Mouse (Mus musculus) limb, embryonic 11.5 days (tissue): ENCODE data around the gene Nans. TPM values are rescaled to one million over a fixed set of nuclear protein-coding genes. Genes with fewer than 3 reads are reported as not detected.
A peak's percentile ranks its signal among the peaks of the same experiment; 100 is the strongest.

ENCODE experiments used
- ATAC-seq: fragments of 200-750 bp; cut with Nextera tagmentation; 2 replicates; pipeline ENCODE4 v1.8.0; 2017; ENCODE audit warnings: low read depth; ENCODE audit not compliant: insufficient number of reproducible peaks, low FRiP score, low TSS enrichment
- DNase-seq: peaks from one replicate; pipeline ENCODE4 v3.0.0-alpha.2; 2015; ENCODE audit warnings: low spot score
- H3K27ac ChIP-seq: fragments of 300-500 bp; sonication (generic); replicated peaks from 2 replicates; pipeline ENCODE4 v1.5.1; 2014; ENCODE audit warnings: low read depth, mild to moderate bottlenecking, low read length
- H3K27me3 ChIP-seq: fragments of 300-500 bp; sonication (generic); 2 replicates; pipeline ENCODE4 v1.6.1; 2014; ENCODE audit warnings: mild to moderate bottlenecking, low read length, mixed read lengths; ENCODE audit not compliant: control insufficient read depth, insufficient read depth
- H3K36me3 ChIP-seq: fragments of 300-500 bp; sonication (generic); 2 replicates; pipeline ENCODE4 v1.6.1; 2014; ENCODE audit warnings: mild to moderate bottlenecking, low read length, moderate library complexity, mixed read lengths; ENCODE audit not compliant: control insufficient read depth, insufficient read depth
- H3K4me1 ChIP-seq: fragments of 300-500 bp; sonication (generic); 2 replicates; pipeline ENCODE4 v1.6.1; 2014; ENCODE audit warnings: low read length, mixed read lengths; ENCODE audit not compliant: control insufficient read depth, insufficient read depth
- H3K4me2 ChIP-seq: fragments of 300-500 bp; sonication (generic); 2 replicates; pipeline ENCODE4 v1.6.1; 2014; ENCODE audit warnings: low read depth, mild to moderate bottlenecking, moderate library complexity; ENCODE audit not compliant: severe bottlenecking
- H3K4me3 ChIP-seq: fragments of 300-500 bp; sonication (generic); 2 replicates; pipeline ENCODE4 v1.5.1; 2014; ENCODE audit warnings: low read depth, low read length
- H3K9ac ChIP-seq: fragments of 300-500 bp; sonication (generic); 2 replicates; pipeline ENCODE4 v1.6.1; 2014; ENCODE audit warnings: mild to moderate bottlenecking, low read length
- H3K9me3 ChIP-seq: fragments of 300-500 bp; sonication (generic); 2 replicates; pipeline ENCODE4 v1.6.1; 2016; ENCODE audit warnings: low read length; ENCODE audit not compliant: control insufficient read depth
- WGBS: fragments of 180-500 bp; shearing (Covaris S2); extraction: QIAGEN DNeasy Blood & Tissue Kit; methylation state at CpG from one replicate; pipeline ENCODE4 v1.1.7; 2014; 5-methylcytosine and 5-hydroxymethylcytosine counted together
- polyA plus RNA-seq: library from polyadenylated mRNA; unstranded; fragments of >200 nt; fragmentation: Nextera tagmentation; extraction: Ambion mirVana; gene quantifications from 2 replicates; pipeline ENCODE4 v1.2.1, GENCODE M21; 2014

The Nans gene
- polyA plus RNA-seq, 1 experiment from 2014 or later: 98.0 TPM

DNA sequence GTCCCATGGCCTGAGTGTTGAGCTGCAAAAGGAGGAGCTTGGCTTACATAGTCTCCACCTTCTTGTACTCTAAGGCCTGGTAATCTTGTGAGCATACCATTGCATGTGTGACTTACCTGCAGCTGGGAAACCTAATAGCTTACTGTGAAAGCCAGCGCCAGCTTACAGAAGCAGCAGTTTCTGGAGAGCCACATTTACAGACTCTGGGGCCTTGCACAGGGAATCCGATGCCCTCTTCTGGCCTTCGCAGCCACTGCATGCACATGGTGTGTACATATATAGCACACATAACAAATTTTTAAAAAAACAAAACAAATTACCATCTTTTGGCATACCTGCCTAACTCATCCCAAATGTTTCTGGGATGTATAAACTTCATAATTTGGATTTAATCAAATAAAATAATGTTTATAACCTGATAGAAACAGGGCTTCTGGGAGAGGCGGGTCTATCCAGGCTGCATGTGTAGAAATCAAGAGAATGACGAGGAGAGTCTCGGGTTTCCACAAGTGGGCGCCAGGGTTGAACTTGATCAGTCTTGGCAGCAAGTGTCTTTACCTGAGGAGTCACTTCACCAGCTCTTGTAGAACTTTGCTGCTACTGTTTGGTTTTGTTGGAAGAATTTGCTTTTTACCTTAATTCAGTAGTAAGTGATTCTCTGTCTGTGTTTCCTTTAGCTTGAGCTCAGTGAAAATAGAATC lies 25.8 kb upstream of the Nans start:
- Histone ChIP-seq H3K9ac (no peak overlapping the region), H3K27me3 (no peaks in the 10 kb centered on the region), H3K36me3 (peaks cover 43% of the 10 kb centered on the region), H3K4me3 (no peak overlapping the region), H3K9me3 (no peaks in the 10 kb centered on the region), H3K4me2 (no peak overlapping the region), H3K4me1 (no peaks in the 10 kb centered on the region), H3K27ac (no peak overlapping the region)
- DNase-seq (peak; percentile 64), ATAC-seq (no peak)
- 88% methylated on average over 7 of the region's 7 CpGs for WGBS

DNA sequence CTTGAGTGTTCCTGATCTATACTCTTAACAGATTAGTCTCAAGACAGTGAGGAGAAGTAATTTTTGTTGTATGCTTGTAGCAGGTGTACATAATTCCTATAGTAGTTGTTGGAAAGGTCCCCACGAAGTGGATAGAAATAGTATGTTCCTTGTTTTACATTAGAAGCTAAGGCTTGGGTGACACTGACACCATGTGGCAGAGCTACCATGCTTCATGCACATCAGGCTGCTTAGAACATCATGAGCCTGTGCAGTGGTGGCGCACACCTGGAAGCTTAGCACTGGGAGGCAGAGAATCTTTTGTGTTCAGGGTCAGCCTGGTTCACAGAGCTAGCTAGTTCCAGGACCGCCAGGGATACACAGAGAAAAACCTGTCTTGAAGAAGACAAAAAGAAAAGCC lies 23.3 kb upstream of the Nans start:
- Histone ChIP-seq H3K4me3 (no peak overlapping the region), H3K36me3 (peaks cover 54% of the 10 kb centered on the region), H3K4me2 (no peak overlapping the region), H3K4me1 (no peaks in the 10 kb centered on the region), H3K27me3 (no peaks in the 10 kb centered on the region), H3K9ac (no peak overlapping the region), H3K9me3 (no peaks in the 10 kb centered on the region), H3K27ac (no peak overlapping the region)
- ATAC-seq: no peak
- WGBS: 96% methylated on average over 3 of the region's 3 CpGs
- no peak for DNase-seq

GRCm38 (mm10) chr4:46475101-46475500 lies 13.9 kb upstream of the Nans start:
- H3K27ac ChIP-seq: no peak overlapping the region
- no peak overlapping the region for H3K9ac ChIP-seq
- DNase-seq: no peak
- no peaks in the 10 kb centered on the region for H3K9me3 ChIP-seq
- no peak for ATAC-seq
- H3K4me2 ChIP-seq: no peak overlapping the region
- no peaks in the 10 kb centered on the region for H3K27me3 ChIP-seq
- WGBS: 95% methylated on average over 5 of the region's 5 CpGs
- H3K4me1 ChIP-seq: no peaks in the 10 kb centered on the region
- peaks cover 44% of the 10 kb centered on the region for H3K36me3 ChIP-seq
- no peak overlapping the region for H3K4me3 ChIP-seq

- WGBS: 95% methylated on average over 2 of the region's 2 CpGs
- DNase-seq (no peak), ATAC-seq (no peak)
- Histone ChIP-seq H3K27me3 (no peaks in the 10 kb centered on the region), H3K27ac (no peak overlapping the region), H3K9ac (no peak overlapping the region), H3K4me2 (no peak overlapping the region), H3K36me3 (peaks cover 14% of the 10 kb centered on the region), H3K9me3 (no peaks in the 10 kb centered on the region), H3K4me1 (no peaks in the 10 kb centered on the region), H3K4me3 (no peak overlapping the region)
Measured at GRCm38 (mm10) chr4:46479081-46479480, 10.0 kb upstream of the Nans start.

DNA sequence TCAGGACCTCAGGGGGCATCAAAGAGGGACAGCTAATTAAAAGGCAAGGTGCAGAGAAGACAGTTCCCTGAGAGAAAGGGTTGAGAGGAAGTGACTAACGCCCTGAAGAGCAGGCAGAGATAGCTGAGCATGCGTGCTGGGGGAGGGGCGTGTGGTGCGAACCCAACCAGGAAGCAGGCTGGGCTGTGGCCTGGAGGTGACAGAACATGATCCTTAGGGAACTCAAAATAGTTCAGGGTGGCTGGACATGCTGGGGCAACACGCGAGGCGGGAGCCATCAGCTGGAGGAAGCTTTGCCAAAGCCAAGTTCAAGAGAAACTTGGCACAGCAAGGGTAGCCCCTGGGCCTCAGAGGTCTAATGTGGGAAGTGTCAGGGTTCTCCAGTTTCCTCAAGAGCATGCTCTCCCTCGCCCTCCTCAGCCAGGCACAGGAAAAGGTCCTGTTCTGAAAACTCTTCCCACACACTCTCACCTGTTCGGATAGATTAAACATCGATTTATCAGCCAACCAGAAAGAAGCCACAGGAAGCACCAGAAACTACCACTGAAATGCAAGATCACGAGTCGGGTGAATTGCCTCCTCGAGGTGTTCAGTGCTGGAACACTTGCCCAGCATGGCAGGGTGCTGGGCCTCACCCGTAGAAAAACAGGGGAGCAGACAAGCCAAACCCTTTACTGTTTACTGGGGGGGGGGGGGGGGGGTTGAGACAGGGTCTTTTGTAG lies 3.2 kb upstream of the Nans start:
- Histone ChIP-seq H3K9me3 (no peaks in the 10 kb centered on the region), H3K9ac (no peak overlapping the region), H3K27ac (no peak overlapping the region), H3K4me3 (no peak overlapping the region), H3K36me3 (no peaks in the 10 kb centered on the region), H3K4me2 (no peak overlapping the region), H3K4me1 (peaks cover 3% of the 10 kb centered on the region; the same call in 1 of the 2 replicates), H3K27me3 (no peaks in the 10 kb centered on the region)
- no peak for DNase-seq
- no peak for ATAC-seq
- WGBS: 49% methylated on average over 14 of the region's 14 CpGs

GRCm38 (mm10) chr4:46487348-46487747 lies 1.7 kb upstream of the Nans start:
- Histone ChIP-seq H3K27me3 (no peaks in the 10 kb centered on the region), H3K9me3 (no peaks in the 10 kb centered on the region), H3K36me3 (no peaks in the 10 kb centered on the region), H3K4me2 (no peak overlapping the region), H3K4me1 (peaks cover 3% of the 10 kb centered on the region; the same call in 1 of the 2 replicates), H3K9ac (no peak overlapping the region), H3K4me3 (no peak overlapping the region), H3K27ac (no peak overlapping the region)
- DNase-seq (no peak), ATAC-seq (no peak)
- 95% methylated on average over 5 of the region's 5 CpGs for WGBS

DNA sequence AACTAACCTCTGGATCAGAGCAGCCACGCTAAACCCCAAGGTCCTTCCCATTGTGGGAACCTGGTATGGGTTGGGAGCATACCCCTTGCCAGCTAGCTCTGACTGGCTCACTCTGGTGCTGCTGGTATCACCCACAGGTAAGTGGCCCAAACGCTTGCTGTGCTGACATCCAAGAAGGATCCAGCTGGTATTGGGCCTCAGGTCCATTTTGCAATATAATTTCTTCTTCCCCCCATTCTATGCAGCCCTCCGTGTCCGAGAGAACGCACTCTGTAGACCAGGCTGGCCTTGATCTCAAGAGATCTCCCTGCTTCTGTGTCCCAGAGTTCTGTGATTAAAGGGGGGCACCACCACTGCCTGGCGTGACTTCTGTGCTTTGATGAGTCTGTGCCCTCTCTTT lies 4.0 kb downstream of the Nans start:
- Histone ChIP-seq H3K27ac (no peak overlapping the region), H3K4me3 (no peak overlapping the region), H3K9me3 (no peaks in the 10 kb centered on the region), H3K36me3 (peaks cover 4% of the 10 kb centered on the region; the same call in 1 of the 2 replicates), H3K4me1 (peaks cover 3% of the 10 kb centered on the region; the same call in 1 of the 2 replicates), H3K27me3 (no peaks in the 10 kb centered on the region), H3K9ac (no peak overlapping the region), H3K4me2 (no peak overlapping the region)
- ATAC-seq (no peak), DNase-seq (no peak)
- WGBS: 90% methylated on average over 6 of the region's 6 CpGs

DNA sequence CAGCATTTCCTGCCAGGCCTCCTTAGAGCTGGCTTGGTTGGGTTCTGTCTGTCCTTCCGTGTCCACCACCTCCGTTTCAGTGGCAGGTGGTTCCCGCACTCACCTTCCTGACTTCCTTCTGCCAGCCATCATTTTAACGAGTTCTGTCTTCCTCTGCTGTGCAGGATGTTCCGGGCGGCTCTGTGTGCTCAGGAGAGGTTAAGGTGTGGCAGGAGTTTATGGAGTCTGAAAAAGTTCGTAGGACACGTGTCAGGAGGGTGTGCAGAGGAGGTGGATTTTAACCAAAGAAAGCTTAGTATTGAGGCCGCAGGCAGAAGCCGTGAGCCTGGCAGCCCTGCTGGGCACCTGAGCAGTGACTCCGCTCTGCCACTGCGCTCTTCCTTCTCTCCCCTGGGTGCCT lies 6.5 kb downstream of the Nans start:
- Histone ChIP-seq H3K4me2 (no peak overlapping the region), H3K27me3 (no peaks in the 10 kb centered on the region), H3K27ac (no peak overlapping the region), H3K4me3 (no peak overlapping the region), H3K4me1 (no peaks in the 10 kb centered on the region), H3K36me3 (peaks cover 11% of the 10 kb centered on the region; the same call in 1 of the 2 replicates), H3K9ac (no peak overlapping the region), H3K9me3 (no peaks in the 10 kb centered on the region)
- WGBS: 85% methylated on average over 12 of the region's 12 CpGs
- DNase-seq: no peak
- no peak for ATAC-seq
